Comparison of ENCODE assay signal across 20 mouse cellular contexts in genomic region chr11:22349945-22350344, GRCm38 (mm10). TPM values are rescaled to one million over a fixed set of nuclear protein-coding genes. Genes with fewer than 3 reads are reported as not detected.
DNase-seq lines count a peak whose midpoint lies in the region; ATAC-seq and TF ChIP-seq lines count a peak whose summit lies in the region.
"Had no signal": no experiment of that assay in that cellular context is flagged by ENCODE, and none has a peak within 500 bp of the region (broad histone marks: within the 10 kb centered on the region; RNA-seq: fewer than 3 reads in every experiment).

No protein-coding gene starts in this region.

- 78% methylated on average over 2 of the region's 2 CpGs for WGBS in hindbrain, embryonic 10.5 days
- WGBS in hindbrain, embryonic 11.5 days = 75% methylated on average over 2 of the region's 2 CpGs
- 57% methylated on average over 2 of the region's 2 CpGs for WGBS in stomach, embryonic 16.5 days
- 48% methylated on average over 2 of the region's 2 CpGs for WGBS in stomach, postnatal 0 days

- H3K4me1 ChIP-seq in hindbrain, embryonic 10.5 days (replicated peaks) = peaks cover 32% of the 10 kb centered on the region
- peaks cover 4% of the 10 kb centered on the region for H3K4me1 ChIP-seq in hindbrain, embryonic 11.5 days (replicated peaks; ENCODE audit: control insufficient read depth, insufficient read depth, low read length)
- peaks cover 20% of the 10 kb centered on the region for H3K4me1 ChIP-seq in stomach, embryonic 16.5 days (ENCODE audit: control insufficient read depth, insufficient read depth, low read length)
- peaks cover 5% of the 10 kb centered on the region for H3K4me1 ChIP-seq in stomach, postnatal 0 days (replicated peaks; ENCODE audit: control insufficient read depth, insufficient read depth)

- no peaks in the 10 kb centered on the region for H3K9me3 ChIP-seq in hindbrain, embryonic 10.5 days
- no peaks in the 10 kb centered on the region for H3K9me3 ChIP-seq in hindbrain, embryonic 11.5 days (ENCODE audit: control insufficient read depth, low read length)
- H3K9me3 ChIP-seq in stomach, embryonic 16.5 days (replicated peaks; ENCODE audit: control insufficient read depth, low read length) = no peaks in the 10 kb centered on the region
- no peaks in the 10 kb centered on the region for H3K9me3 ChIP-seq in stomach, postnatal 0 days (ENCODE audit: control insufficient read depth, low read length)
- H3K9me3 ChIP-seq: embryonic facial prominence, embryonic 13.5 days; embryonic facial prominence, embryonic 15.5 days had no signal

- no peak for TF ChIP-seq EP300 in stomach, postnatal 0 days (optimal IDR thresholded peaks at IDR 0.05)

- TF ChIP-seq CTCF in stomach, postnatal 0 days (IDR thresholded peaks at IDR 0.05; ENCODE audit: low read depth) = no peak

- H3K4me2 ChIP-seq in hindbrain, embryonic 11.5 days (replicated peaks; ENCODE audit: low read depth, low read length) = no peak overlapping the region
- H3K4me2 ChIP-seq in stomach, embryonic 16.5 days (ENCODE audit: low read depth, low read length) = no peak overlapping the region
- no peak overlapping the region for H3K4me2 ChIP-seq in stomach, postnatal 0 days (replicated peaks; ENCODE audit: low read depth)
- H3K4me2 ChIP-seq: embryonic facial prominence, embryonic 13.5 days; embryonic facial prominence, embryonic 15.5 days had no signal

- H3K36me3 ChIP-seq in hindbrain, embryonic 10.5 days = no peaks in the 10 kb centered on the region
- no peaks in the 10 kb centered on the region for H3K36me3 ChIP-seq in hindbrain, embryonic 11.5 days (ENCODE audit: control insufficient read depth, insufficient read depth, low read length)
- no peaks in the 10 kb centered on the region for H3K36me3 ChIP-seq in stomach, embryonic 16.5 days (ENCODE audit: control insufficient read depth, insufficient read depth, low read length)
- no peaks in the 10 kb centered on the region for H3K36me3 ChIP-seq in stomach, postnatal 0 days (ENCODE audit: control insufficient read depth, insufficient read depth, low read length)
- H3K36me3 ChIP-seq: embryonic facial prominence, embryonic 13.5 days; embryonic facial prominence, embryonic 15.5 days had no signal

- no peak for ATAC-seq in hindbrain, embryonic 11.5 days (ENCODE audit: low FRiP score)
- ATAC-seq in stomach, embryonic 16.5 days (ENCODE audit: insufficient read depth, low FRiP score) = peak; percentile 52; the same call in 1 of the 2 replicates
- peak; percentile 89 for ATAC-seq in stomach, postnatal 0 days (ENCODE audit: low FRiP score, low TSS enrichment)
- ATAC-seq: forebrain, embryonic 14.5 days; forebrain, embryonic 16.5 days had no signal

- no peak overlapping the region for H3K4me3 ChIP-seq in hindbrain, embryonic 10.5 days
- no peak overlapping the region for H3K4me3 ChIP-seq in hindbrain, embryonic 11.5 days (ENCODE audit: low read depth, low read length)
- H3K4me3 ChIP-seq in stomach, embryonic 16.5 days (replicated peaks; ENCODE audit: low read length) = no peak overlapping the region
- no peak overlapping the region for H3K4me3 ChIP-seq in stomach, postnatal 0 days (ENCODE audit: low read depth, low read length)
- H3K4me3 ChIP-seq: embryonic facial prominence, embryonic 13.5 days; embryonic facial prominence, embryonic 15.5 days; erythroblast, embryonic 14.5 days had no signal

- peak overlapping the region; percentile 86; the same call in 1 of the 2 replicates for H3K27ac ChIP-seq in hindbrain, embryonic 10.5 days
- no peak overlapping the region for H3K27ac ChIP-seq in hindbrain, embryonic 11.5 days (ENCODE audit: low read depth, low read length)
- 0 out of 2 replicates have a peak overlapping the region, but pooled peaks have one; percentile 27 for H3K27ac ChIP-seq in stomach, embryonic 16.5 days (ENCODE audit: low read length)
- 0 out of 2 replicates have a peak overlapping the region, but pooled peaks have one; percentile 45 for H3K27ac ChIP-seq in stomach, postnatal 0 days (replicated peaks)
- H3K27ac ChIP-seq: embryonic facial prominence, embryonic 13.5 days; embryonic facial prominence, embryonic 15.5 days had no signal

- no peak for DNase-seq in hindbrain, embryonic 10.5 days (ENCODE audit: low spot score)
- DNase-seq in hindbrain, embryonic 11.5 days (ENCODE audit: low spot score) = no peak
- DNase-seq in stomach, postnatal 0 days (ENCODE audit: low spot score) = peak; percentile 45
- no peak for DNase-seq in lung, postnatal 14 days
- DNase-seq: adrenal gland, adult 2 months; adrenal gland, postnatal 10 days; adrenal gland, postnatal 25 days; cerebellum, adult 11 months; cerebellum, adult 18-20 months; cerebellum, adult 8-10 months; cerebellum, adult 9-11 months; cerebellum, postnatal 14 days; cerebellum, postnatal 36 days; embryo, embryonic 11 days had no signal

- H3K9ac ChIP-seq in hindbrain, embryonic 11.5 days (ENCODE audit: low read depth, low read length) = no peak overlapping the region
- no peak overlapping the region for H3K9ac ChIP-seq in stomach, embryonic 16.5 days (ENCODE audit: low read length)
- no peak overlapping the region for H3K9ac ChIP-seq in stomach, postnatal 0 days (ENCODE audit: low read length)
- H3K9ac ChIP-seq: embryonic facial prominence, embryonic 13.5 days; embryonic facial prominence, embryonic 15.5 days had no signal

- H3K27me3 ChIP-seq in hindbrain, embryonic 10.5 days (ENCODE audit: insufficient read depth, poor library complexity, severe bottlenecking) = no peaks in the 10 kb centered on the region
- no peaks in the 10 kb centered on the region for H3K27me3 ChIP-seq in hindbrain, embryonic 11.5 days (ENCODE audit: control insufficient read depth, insufficient read depth, low read length)
- no peaks in the 10 kb centered on the region for H3K27me3 ChIP-seq in stomach, embryonic 16.5 days (ENCODE audit: control insufficient read depth, insufficient read depth, low read length)
- no peaks in the 10 kb centered on the region for H3K27me3 ChIP-seq in stomach, postnatal 0 days (ENCODE audit: control insufficient read depth, insufficient read depth, low read length)
- H3K27me3 ChIP-seq: embryonic facial prominence, embryonic 13.5 days; embryonic facial prominence, embryonic 15.5 days had no signal

RNA-seq across cellular contexts. Expression of gene Ehbp1, which starts 7.9 kb away (rescaled TPM):
- polyA plus RNA-seq in hindbrain, embryonic 10.5 days (2016; fragmentation: Nextera tagmentation; extraction: Ambion mirVana) = 7.4 and 9.6 TPM in 2 replicates
- polyA plus RNA-seq in hindbrain, embryonic 11.5 days (2014; fragmentation: Nextera tagmentation; extraction: Ambion mirVana) = 15.0 and 24.8 TPM in 2 replicates
- polyA plus RNA-seq in stomach, embryonic 16.5 days (2015; fragmentation: Nextera tagmentation; extraction: Ambion mirVana) = 10.7 and 12.7 TPM in 2 replicates
- 3.6 and 3.8 TPM in 2 replicates for polyA plus RNA-seq in stomach, postnatal 0 days (2015; fragmentation: Nextera tagmentation; extraction: Ambion mirVana)
